Mouse (Mus musculus) liver (tissue): Measurements from ENCODE around the gene Lpcat1.
A peak's percentile ranks its signal among the peaks of the same experiment; 100 is the strongest.

Experiments used
- DNase-seq: peaks from one replicate; pipeline ENCODE4 v3.0.0-alpha.2; 2020; ENCODE audit warnings: mixed read lengths

Gene Lpcat1

DNA sequence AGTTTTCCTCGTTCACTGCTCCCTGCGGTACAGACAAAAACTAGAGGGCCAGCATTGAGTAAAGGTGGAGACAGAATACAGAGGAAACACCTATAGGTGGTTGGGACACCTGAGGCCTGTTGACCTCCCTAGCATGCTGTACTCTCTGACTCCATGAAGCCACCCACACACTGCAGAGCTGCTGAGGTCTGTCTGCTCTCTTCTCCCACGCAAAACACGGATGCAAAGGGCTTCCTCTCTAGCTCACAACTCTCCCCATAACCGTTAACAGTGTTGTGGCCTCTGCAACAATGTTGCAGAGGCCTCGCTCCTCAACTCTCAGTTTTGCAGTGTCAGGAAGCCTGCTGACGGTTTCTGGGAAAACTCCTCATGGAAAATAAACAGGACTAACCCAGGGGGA, 15.5 kb downstream of the Lpcat1 start:
- DNase-seq = no peak

DNA sequence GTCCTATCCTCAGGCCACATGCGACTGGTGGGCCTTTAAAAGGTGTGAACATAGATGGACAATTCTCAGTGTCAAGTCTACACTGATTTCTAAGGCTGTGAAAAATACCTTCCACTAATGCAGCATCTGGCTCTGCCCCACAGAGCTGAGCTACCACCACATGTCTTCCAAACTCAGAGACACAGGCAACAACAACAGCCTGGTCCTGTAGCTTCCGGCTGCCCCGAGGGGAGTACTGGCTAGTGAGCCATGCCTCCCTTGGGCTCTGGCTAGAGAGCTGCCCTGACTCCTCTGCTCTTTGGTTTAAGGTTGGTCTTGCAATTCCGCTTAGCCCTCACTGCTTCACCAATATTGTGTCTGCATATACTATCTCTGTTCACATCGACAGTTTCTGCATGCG, 16.3 kb downstream of the Lpcat1 start:
- no peak for DNase-seq

DNA sequence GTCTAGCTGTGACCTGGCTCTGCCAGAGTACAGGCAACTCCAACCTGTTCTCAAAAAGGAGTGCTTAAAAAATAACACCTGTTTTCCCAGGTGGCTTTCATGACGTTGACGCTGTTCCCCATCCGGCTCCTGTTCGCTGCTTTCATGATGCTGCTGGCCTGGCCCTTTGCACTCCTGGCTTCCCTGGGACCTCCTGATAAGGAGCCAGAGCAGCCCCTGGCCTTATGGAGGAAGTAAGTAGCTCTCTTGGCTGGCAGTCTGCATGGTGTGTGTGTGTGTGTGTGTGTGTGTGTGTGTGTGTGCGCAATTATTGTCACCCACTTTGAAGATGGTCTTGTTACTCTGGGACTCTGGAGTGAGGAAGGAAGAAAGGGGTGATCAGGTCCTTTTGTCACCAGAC, 17.2 kb downstream of the Lpcat1 start:
- peak; percentile 73 for DNase-seq

DNA sequence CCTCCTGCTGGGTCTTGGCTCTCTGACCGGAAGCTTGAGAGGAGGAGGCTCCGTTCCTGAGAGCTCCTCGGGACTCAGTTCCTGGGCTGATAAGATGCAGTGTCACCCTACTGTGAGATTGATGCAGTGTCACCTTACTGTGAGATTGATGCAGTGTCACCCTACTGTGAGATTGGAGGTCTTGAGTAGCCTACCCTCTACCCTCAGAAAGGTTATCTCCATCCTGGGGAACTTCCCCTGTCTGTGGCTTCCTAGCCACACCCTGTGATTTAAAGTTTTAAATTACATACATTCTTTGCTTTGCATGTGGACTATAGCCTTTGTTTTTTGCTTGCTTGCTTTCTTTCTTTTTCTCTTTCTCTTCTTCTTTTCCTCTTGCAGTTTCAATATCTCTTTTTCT, 21.1 kb downstream of the Lpcat1 start:
- no peak for DNase-seq

DNA sequence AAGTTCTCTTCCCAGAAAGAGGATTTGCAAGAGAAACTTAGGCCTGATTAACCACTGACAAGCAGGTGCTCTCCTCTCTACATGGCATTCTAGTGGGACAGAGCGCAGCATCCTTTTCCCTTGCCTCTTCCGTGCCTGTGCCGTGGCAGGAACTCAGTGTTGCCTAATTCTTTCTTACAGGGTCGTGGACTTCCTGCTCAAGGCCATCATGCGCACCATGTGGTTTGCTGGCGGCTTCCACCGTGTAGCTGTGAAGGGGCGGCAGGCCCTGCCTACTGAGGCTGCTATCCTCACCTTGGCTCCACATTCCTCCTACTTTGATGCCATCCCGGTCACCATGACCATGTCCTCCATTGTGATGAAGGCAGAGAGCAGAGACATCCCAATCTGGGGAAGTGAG, 21.7 kb downstream of the Lpcat1 start:
- no peak for DNase-seq

DNA sequence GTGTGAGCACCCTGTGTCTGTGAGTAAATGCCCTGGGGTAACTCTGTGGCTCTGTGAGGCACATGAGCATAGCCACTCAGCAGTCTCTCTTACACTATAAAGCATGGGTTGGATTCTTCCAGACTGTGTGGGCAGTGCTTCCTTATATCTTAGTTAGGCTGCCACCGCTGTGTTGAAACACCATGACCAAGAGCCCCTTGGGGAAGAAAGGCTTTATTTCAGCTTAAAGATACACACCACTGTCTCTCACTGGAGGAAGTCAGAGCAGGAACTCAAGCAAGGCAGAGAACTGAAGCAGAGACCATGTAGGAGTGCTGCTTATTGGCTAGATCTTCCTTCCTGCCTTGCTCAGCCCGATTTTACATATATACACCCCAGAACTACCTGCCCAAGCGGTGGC, 23.0 kb downstream of the Lpcat1 start:
- no peak for DNase-seq

DNA sequence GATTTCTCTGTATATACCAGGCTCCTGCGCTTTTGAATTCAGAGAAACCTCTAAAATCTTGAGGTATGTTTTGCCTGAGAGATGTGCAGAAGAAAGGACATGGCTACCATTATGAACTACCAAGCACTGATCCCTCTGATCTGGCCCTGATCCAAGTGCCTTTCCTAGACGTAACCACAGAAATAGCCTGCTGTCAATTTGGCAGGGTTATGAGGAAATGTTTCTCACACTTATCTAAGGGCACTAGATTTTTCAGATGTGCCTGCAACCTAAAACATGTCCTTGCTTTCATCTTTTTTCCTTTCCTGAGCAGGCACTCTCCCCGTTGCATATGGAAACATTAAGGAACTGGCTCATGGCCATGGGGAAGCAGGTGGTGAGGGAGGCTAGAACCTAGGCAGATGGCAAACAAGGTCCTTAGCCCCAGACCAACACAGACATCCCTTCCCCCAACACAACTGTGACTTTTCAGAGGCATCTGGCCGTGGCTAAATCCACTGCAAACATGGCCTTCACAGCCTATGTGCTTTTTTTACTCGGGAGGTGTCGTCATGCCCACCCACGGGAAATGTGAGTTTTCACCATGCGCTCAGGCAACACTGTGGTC, 23.7 kb downstream of the Lpcat1 start:
- DNase-seq = no peak

DNA sequence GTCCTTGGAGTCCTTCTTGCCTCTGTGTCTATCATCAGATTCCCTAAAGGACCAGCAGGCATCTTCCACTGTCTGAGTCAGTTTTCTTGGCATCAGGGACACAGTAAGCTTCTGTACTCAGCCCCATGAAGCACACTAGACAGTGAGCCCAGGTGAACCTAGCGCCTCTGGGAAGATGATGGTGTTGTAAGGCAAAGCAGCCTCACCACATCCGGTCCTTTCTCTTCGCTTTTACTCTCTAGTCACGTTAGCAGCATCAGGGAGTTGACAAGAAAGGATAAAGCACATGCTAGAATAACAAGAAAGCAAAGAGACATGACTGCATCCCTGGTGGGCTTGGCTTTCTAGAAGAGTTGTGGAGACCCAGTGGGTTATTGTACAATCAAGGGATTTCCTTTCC, 26.2 kb downstream of the Lpcat1 start:
- DNase-seq = no peak

DNA sequence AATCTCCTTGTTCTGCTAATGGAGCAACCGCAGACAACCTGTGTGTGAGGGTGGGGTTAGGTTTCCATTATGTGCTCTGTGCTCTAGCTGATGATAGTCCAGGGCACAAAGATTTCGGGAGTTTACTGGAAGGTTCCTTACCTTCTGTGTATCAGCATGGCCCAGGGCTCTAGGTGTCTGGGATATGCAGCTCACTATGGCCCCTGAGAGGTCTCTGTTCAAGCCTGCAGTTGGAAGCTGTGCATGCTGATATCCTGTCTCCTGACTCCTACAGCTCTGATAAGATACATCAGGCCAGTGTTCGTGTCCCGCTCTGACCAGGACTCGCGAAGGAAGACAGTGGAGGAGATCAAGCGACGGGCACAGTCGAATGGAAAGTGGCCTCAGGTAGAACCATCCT, 27.5 kb downstream of the Lpcat1 start:
- DNase-seq = no peak

DNA sequence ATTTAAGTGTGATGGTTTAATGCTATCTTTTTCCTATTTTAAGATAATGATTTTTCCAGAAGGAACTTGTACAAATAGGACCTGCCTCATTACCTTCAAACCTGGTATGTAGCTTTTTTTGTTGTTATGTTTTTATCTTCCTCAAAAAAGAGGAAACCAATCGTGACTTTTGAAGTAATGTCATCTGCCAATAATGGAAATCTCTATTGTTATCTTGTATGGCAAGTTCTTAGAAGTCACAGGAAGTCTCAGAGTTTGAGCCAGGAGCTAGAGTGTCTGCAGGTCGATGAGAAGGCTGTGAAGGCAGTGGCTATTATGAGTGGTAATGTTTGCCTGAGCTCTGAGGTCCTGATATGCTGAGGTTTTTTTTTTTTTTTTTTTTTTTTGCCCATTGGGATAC, 29.1 kb downstream of the Lpcat1 start:
- no peak for DNase-seq

DNA sequence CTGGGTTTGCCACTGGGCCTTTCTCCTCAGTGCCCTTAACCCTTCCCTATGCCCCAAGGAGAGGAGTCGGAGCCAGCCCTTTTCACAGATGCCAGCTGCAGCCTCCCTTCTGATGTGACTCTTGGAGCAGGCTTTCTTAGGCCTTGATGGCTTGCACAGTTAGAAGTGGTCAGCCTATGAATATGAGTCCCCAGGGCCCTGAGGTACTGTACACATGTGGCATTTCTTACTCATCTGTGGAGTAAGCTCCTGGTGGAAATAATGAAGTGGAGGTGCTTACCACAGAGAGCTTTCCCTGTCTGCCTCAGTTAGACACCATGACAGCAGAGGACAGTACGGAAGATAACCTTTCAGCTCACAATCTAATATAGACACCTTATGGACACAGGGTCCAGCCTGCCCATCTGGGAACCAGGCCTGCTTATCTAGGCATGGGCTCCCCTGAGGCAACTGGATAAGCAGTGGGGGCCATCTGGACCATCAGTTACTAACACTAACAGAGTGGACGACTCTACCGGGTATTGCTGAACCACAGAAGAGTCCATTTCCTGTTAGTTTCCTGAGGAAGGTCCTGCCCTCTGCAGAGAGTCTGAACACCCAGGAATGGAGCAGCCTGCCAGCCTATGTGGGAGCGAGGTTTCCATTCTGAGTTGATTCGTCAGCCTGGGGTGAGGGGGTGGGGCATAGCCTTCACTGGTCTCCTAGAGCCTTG, 33.1 kb downstream of the Lpcat1 start:
- DNase-seq = peak; percentile 84

DNA sequence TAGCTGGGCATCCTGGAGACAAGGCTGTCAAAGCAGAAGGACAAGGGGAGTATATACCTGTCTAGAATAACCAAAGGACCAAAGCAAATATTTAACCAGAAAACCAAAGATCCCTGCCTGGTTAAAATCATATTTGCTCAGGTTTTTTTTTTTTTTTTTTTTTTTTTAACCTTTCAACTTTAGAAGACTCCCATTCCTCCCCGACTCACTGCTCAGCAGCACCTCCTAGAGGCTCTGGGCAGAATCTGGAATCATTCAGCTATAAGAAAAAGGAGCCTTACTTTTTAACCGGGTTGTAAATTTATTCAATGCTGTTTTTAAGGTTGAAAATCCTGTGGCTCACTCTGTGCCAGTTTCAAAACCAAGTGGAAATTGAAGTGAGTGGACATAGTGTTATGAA, 35.7 kb downstream of the Lpcat1 start:
- DNase-seq = peak; percentile 54

DNA sequence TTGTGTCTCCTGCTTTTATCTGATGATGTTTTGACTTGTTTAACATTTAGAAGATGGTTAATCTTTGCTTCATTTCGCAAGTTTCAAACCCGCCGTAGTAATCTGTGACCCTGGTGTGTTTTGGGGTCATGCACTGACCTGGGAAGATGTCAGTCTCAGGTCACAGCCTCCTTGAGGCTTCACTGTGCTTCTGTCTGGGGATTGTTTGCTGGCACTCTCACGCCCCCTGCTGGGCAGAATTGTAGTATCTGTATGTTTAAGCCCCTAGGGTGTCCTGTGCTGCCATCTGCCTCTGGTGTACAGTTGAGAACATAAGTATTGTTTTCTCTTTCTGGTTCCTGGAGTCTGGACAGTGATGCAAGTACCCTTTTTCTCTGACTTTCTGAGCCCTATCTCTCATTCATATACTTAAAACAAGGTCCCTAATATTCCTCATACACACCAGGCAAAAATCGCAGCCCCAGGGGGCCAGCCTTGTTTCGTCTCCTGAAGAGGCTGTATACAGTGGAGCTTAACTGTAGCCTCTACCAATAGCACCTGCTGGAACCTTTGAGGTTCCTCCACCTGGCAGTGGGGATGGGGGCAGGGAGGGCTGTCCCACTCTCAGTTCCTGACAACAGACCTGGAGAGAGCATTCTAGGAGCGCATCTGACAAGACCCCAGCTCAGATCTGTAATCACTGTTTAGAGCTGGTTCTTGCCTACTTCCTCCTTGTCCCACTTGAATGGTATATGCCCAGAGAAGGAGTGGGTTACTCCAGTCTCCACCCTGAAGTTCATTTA, 38.9 kb downstream of the Lpcat1 start:
- peak; percentile 84 for DNase-seq

DNA sequence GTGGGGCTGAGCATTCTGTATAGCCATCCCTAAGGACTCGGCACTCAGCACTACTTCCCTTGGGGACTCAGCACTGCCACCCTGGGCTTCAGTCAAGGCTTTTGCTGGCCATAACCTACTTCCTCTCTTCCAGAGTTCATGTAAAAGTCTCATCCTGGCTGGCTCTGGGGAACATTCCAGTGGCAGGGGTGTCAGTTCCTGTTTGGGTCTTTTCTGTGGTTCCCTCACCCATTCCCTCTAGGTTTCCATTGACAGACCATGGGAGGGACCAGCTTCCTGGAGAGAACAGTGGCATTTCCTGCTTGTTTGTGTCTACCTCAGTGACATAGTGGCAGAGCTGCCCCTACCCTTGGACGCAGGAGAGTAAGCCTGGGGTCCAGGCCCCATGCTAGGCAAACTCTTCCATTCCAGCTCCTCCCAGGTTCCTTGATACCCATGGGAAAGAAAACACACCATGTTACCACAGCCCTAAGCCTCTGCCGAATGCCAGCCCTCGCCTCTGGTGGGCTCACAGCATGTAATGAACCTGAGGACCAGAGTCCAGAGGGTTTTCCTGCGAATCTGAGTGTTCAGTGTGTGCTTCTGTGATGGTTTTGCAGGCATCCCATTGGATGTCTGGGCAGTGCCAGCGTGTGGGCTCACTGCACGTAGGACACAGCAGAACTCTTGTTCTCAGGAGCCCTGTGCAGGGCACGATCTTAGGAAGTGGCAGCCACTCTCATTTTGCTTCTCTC, 42.0 kb downstream of the Lpcat1 start:
- DNase-seq = no peak

DNA sequence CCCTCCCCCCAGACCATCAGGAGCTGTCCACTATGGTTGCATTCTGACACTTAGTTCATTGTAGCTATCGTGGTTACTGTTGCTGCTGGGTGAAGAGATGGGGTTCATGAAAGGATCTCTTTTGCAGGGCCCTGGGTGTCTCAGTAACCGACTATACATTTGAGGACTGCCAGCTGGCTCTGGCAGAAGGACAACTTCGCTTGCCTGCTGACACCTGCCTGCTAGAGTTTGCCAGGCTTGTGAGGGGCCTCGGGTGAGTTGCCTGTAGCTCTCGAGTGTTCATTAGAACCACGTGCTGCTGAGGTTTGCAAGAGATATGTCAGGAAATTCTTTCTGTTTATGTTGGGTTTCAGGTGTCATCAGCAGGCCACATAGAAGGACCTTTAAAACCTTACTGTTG, 42.9 kb downstream of the Lpcat1 start:
- DNase-seq = no peak

DNA sequence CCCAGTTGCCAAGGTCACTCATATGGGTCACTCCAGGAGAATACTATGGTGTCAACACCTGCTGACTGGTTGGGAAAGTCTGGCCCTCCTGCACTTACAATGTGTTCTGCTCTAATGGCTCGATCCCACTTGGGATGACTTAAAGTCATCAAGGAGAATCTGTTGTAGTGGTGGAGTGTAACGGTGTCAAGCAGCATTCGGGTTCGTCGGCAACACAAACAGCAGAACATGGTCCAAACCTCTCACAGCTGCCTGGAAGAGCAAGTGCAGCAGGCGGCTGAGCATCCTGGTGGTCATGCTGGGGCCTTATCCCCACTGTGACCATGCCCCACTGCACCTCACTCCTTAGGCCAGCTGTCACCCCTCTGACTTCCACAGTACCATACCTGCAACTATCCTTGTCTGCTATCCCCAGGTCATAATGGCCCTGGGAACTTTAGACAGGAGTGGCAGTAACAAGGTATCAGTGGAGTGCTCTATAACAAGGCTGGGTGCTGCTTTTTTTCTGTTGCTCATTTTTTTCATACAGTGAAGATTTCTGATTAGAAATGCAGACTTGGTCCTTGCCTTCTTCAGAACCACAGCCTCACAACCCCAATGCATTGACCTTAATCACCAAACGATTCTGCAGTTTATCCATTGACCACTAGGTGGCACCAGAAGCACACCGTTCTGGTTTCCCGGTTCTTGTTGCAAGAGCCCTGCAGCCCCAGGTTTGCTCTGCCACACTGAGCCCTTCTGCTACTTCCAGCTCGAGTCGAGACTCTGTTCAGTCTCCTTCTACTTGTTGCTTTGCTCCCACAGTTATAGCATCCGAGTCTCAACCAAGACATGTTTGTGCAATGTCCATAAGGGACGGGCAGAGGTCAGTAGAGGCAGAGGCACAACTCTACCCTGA, 46.0 kb downstream of the Lpcat1 start:
- peak; percentile 75 for DNase-seq

DNA sequence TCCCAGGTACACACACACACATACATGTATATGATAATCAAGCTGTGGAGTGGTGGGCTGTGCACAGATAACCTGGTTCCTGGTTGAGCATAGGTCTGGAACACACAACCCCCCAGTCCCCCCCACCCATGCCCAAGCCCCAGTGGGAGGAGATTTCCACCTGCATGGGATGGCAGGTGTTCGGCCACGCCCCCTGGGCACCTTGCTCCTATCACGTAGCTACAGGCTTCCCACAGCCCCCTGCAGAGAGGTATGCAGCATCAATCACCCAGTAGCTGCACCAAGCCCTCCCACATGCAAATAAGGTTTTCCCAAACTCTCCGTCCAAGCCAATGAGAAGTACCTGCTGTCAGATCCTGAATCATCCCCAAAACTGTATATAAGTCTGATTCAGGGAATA, 49.9 kb downstream of the Lpcat1 start:
- no peak for DNase-seq

DNA sequence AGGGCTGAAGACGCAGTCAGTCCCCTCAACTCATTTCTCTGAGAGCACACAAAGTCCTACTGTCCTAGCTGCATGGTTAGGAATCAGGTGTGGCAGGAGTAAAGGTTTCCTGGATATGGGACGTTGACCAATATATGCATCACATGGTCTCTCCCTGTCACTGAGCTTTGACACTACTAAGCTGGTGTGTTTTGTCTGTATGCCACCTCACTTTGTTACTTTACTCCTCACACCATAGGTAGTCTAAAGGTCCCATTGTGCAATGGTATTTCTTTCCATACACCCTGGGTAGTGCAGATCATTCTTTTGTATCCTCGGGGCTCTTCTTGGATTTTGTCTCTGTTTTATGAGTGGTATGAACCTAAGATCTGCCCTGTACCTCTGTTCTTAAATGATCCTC, 66.7 kb downstream of the Lpcat1 start:
- no peak for DNase-seq

DNA sequence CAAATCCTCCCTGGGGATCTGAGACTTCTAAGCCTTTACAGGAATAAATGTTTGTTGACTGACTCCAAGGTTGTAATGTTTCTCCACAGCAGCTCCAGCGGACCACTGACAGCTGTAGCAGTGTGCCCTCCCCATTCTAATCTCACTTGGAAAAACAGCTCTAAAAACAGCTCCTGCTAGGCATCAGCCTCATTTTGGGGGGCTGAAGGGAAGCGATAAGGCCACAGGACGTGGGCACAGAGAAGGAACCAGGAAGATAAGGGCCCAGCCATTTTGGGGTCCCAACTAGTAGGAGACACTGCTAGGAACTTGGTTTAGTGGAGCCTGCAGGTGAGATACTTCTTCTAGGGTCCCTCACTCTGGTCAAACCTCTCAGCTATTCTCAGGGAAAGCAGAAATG, 68.3 kb downstream of the Lpcat1 start:
- peak; percentile 32 for DNase-seq

DNA sequence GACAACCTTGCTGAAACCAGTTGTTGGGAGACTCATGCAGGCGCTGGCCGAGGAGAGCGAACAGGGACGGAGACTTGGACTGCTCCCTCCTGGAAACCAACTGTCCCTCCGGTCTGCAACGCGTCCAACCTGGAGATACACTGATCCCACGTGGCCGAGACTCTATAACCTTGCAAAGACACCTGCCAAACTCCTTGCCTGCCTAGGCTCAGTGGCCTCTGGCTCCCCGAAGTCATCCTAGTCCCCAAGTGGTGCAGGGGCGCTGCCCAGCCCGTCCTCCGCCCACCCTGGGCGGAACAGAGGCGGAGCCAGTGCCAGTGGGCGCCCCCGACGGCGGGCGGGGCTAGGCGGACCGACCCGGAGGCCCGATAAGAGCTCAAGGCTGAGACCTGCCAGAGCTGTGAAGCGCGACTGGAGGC, 69.4 kb downstream of the Lpcat1 start, which contains the start of gene Slc6a3:
Gene Slc6a3 (plus strand): TSS at position 345 of the 419 bp plus-strand sequence.
- DNase-seq = peak; percentile 90

DNA sequence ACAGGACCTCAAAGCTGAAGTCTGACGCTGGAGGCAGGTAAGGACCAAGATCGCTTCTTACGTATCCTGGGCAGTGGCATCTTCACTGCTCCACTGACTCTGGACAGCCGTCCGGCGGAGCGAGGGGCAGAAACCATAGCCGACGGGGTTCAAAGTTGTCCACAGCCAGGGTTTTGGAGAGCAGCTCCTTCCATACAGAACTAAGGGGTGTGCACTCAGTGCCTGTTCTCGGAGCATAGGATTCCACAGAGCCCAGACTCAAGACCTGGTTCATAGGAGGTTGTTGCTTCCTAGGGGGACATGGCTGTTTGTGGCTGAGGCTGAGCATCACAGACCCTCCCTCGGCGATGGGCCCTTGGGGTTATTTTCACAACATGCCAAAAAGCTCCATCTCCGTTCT, 69.8 kb downstream of the Lpcat1 start:
- DNase-seq = no peak

DNA sequence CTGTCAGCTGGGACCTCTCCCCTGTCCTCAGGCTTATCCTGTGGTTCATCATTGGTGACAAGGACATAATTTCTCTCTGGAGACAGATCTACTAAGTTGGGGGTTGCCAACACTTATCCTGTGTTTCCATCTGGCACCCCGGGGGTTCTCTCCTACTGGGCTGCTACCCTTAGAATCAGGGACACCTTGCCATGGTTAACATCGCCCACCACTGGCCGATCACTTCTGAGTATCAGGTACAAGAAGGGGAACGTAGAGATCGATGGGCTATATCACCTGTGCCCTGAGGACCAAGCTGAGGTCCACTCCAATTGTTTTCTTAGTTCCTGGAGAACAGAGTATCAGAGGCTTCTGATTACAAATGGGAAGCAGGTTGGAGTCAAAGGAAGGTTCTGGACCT, 97.2 kb downstream of the Lpcat1 start:
- no peak for DNase-seq
